Mouse (Mus musculus) left cerebral cortex, postnatal 36 days (tissue): ENCODE measurements around the gene Fam8a1. TPM values are rescaled to one million over a fixed set of nuclear protein-coding genes. Genes with fewer than 3 reads are reported as not detected.
A peak's percentile ranks its signal among the peaks of the same experiment; 100 is the strongest.

Source experiments
- DNase-seq, 2 experiments: peaks; one replicate each; pipeline ENCODE4 v3.0.0; 2021 to 2022; ENCODE audit warnings: low spot score in 2 of 2, mixed read lengths in 1 of 2
- intact Hi-C: fragments of 180-260 bp; cut with DNase I; formaldehyde crosslinking; loops from one replicate; pipeline ENCODE4 v1.15.1; 2025
- total RNA-seq, 2 experiments: library from RNA; stranded (reverse); gene quantifications; 2 replicates each; pipeline ENCODE4 v1.2.3; 2021

The Fam8a1 gene
- total RNA-seq, 2 experiments from 2014 or later, result 78.1 to 82.7 TPM

GRCm38 (mm10) chr13:46726288-46727037, 57.1 kb downstream of the Fam8a1 start:
- intact Hi-C loops, result loop anchor here (10.0 kb wide), 1 partner anchor 288 kb away; the partner anchor contains the start of gene Nhlrc1
- DNase-seq, result peak in 1 of 2 experiments; percentile 7

DNA sequence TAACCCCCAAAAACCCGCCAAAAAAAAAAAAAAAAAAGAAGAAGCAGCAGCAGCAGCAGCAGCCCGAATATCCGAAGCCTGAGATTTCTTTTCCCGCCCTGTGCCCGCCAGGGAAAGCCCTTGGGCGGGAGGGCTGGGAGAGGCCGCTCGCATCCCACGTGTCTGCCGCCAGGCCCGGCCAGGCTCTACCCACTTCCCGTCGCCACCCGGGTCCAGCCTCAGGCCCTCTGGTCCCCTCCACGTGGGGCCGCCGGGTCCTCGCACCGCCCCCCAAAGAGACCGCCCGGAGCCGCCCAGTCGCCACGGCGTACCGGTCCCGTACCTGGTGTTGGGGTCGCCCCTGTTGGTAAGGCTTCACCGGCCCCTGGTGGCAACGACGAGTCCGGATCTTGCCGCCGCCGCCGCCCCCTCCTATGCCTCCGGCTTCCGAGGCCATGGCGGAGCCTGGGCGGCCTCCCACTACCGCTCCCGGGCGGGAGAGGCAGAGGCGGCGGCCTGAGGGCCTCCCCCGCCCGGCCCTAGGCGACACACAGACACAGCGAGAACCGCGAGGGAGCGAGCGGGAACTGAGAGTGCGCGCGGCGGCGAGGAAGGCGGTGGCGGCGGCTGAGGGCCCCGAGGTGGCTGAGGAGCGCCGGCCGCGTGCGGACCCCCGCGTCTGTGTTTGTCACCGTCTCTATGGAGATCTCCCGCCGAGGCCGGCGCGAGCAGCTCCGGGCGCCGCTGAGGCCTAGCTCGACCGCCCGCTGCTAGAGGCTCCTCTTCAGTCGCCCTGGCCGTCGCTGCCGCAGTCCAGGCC, 57.9 kb downstream of the Fam8a1 start:
- DNase-seq, result peak; percentile 59 to 76
- intact Hi-C loops, result loop anchor here (10.0 kb wide), 1 partner anchor 288 kb away; the partner anchor contains the start of gene Nhlrc1

Other genes with a start within 250 kb of the Fam8a1 start
- gene Cap2, start 167.7 kb upstream of the Fam8a1 start, total RNA-seq, result 100 to 1,000 TPM; 240 to 264 TPM
- gene Nup153, start 58.4 kb downstream of the Fam8a1 start, total RNA-seq, result 10 to 100 TPM; 47.2 to 56.9 TPM